Mouse (Mus musculus) cerebellum, adult 11-12 months (tissue): ENCODE measurements around the gene Cd200.

ENCODE experiments used
- DNase-seq: peaks from one replicate; pipeline ENCODE4 v3.0.0; 2022

Gene Cd200

DNA sequence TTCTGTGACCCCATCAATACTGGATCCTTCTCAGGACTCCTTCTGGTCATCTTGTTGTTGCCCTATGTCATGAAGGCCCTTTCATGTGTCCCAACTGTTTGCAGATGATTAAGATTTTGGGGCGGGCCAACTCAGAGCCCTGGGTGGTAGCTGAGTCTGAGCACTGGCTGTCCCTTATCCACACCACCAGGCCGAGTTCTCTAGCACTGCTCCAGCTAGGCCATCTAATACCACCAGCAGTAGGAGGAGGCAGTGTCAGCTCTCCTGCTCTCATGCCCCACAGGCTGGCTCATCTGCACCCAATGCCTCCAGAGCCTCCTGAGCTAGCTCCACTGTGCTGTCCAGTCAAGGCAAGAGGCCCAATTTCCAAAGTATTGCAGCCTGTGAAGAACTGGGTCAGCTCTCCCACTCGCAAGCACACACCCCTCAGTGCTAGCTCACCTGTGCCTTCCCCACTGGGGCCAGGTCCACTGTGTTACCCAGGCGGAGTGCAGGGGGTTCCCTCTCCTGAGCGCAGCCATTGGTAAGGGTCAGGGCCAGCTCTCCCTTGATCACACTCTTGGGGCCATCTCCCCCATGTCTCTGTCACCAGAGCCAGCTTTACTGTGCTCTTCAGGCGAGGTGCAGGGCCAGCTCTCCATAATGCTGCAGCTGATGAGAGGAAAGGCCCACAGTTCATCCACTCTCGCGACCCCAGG is 75.0 kb downstream of the Cd200 start:
- DNase-seq, result no peak

DNA sequence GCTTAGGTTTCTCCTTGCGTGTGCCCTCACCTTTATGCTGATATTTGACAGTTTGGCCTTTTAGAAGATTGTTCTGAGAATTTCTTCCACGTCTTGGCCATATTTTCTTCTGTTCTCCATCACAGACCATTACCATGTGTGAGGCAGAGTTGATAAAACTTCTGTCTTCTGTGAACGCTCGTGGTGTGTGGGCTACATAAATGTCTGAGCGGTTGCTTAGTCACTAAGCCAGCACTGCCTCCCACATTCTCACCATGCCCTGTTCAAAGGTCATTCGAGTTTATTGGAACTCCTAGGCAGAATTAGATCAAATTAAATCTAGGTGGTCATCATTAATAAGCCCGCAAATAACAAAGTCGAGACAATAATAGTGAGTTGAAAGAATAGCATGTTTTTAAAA is 76.3 kb downstream of the Cd200 start:
- DNase-seq, result no peak
